Mouse (Mus musculus): ENCODE measurements at regions not wholly inside any gene's neighbourhood (a gene's known extent, or its start where the extent isn't known, plus 50 kb on each side); places are given as distances from the start of the nearest gene placed in this dataset.

- TF ChIP-seq CTCF (IDR thresholded peaks at IDR 0.05; ENCODE audit: borderline replicate concordance, extremely low read depth, insufficient read depth, insufficient read length), result no peak
- TF ChIP-seq POLR2A (IDR thresholded peaks at IDR 0.05; ENCODE audit: borderline replicate concordance, extremely low read depth, insufficient read depth, insufficient read length, poor library complexity, severe bottlenecking), result no peak
These were observed 616.2 kb downstream of the Pdcd6ip start for GRCm38 (mm10) chr9:113091881-113092280.
